Mouse (Mus musculus): ENCODE results near the gene Milr1. TPM values are rescaled to one million over a fixed set of nuclear protein-coding genes. Genes with fewer than 3 reads are reported as not detected.

The Milr1 gene
- polyA plus RNA-seq, 3 experiments from 2014 or later, result 9.0 to 12.2 (median 11.5) TPM

DNA sequence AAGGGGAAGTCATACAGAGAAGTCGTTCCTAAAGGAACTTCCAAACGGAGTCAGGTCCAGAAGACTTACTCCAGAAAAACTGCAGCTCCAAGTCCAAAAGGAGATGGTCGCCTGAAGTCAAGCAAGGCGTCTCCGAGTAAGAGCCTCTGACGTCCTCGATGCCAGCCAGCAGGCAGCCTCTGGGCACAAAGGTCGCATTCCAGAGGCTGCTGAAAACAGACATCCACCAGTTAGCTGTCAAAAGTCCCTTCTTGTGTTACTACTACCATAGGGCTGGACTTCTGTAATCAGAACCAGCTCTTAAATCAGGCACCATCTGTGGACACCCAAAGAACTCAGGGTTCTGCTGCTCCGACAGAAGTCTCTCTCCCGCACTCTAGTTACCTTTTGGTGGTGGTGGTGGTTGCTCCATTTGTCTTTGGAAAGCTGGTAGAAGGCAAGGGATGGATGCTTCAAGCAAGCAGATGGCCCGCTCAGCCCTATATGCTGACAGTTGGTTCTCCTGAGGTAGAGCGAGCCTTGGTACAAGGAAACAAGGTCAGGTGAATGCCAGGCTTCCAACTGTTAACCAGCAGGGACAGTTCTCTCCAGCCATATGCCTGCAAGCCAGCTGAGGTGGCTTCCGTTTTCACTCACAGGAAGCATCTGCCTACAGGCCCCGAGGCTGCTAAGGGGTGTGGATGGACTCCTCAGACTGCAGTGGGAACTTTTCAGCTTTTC is 63.7 kb downstream of the Milr1 start:
- no peak for ATAC-seq

- ATAC-seq, result no peak
These were observed 64.3 kb downstream of the Milr1 start for GRCm38 (mm10) chr11:106815331-106815730.

GRCm38 (mm10) chr11:106815761-106816160 is 64.7 kb downstream of the Milr1 start:
- no peak for ATAC-seq

- no peak for ATAC-seq
These were observed 65.3 kb downstream of the Milr1 start for GRCm38 (mm10) chr11:106816316-106816715.

- no peak for ATAC-seq
These were observed 66.1 kb downstream of the Milr1 start for GRCm38 (mm10) chr11:106817156-106817555.

DNA sequence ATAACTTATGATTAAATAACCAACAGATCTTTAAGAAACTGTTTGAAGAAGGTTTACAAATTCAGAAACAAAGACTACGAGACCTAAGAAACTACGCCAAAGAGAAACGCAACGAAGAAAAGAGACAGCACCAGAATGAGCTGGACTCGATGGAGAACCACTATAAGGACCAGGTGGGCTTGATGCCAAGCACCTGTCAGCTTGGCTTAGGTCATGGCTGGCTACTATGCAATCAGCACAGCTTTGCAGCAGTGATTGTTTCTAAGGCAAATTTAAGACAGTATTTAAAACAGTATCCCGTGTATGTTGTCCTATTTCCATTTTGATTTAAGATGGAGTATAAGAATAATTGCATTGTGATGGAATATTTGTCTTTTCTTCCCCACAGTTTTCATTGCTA is 66.8 kb downstream of the Milr1 start:
- ATAC-seq, result no peak

DNA sequence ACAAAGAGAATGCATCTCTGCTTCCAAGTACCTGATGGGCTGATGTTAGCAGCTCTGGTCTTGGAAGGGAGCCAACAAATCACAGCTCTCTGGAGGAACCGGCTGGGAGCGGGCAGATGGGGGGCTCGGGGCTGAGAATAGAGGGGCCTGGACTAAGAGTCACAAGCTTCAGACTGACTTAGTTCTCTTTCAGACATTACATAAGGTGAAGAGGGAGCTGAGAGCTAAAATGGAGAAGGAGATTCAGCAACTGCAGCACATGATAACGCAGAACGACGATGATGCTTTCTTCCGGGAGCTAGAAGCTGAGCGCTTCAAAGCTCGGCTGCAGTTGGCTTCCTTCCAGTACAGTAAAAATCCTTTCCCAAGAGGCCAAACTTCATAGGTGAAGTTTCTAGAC is 67.3 kb downstream of the Milr1 start:
- ATAC-seq, result no peak

Other genes starting within 250 kb of the Milr1 start
- gene Tex2, start 137.8 kb upstream of the Milr1 start, polyA plus RNA-seq (2017; shearing (Covaris generic)), result 10 to 100 TPM; 19.4 to 24.0 (median 23.4) TPM
- 100 to 1,000 TPM in 2 of 3 experiments, 10 to 100 TPM in 1; 44.4 to 106 (median 100) TPM for gene Pecam1, start 598 bp upstream of the Milr1 start, polyA plus RNA-seq (2017; shearing (Covaris generic))
- gene Polg2, start 28.3 kb downstream of the Milr1 start, polyA plus RNA-seq (2017; shearing (Covaris generic)), result 10 to 100 TPM; 12.5 to 20.8 (median 13.3) TPM
- 100 to 1,000 TPM; 400 to 575 (median 510) TPM for gene Ddx5, start 38.0 kb downstream of the Milr1 start, polyA plus RNA-seq (2017; shearing (Covaris generic))
- gene Cep95, start 38.0 kb downstream of the Milr1 start, polyA plus RNA-seq (2017; shearing (Covaris generic)), result 10 to 100 TPM; 23.6 to 40.6 (median 34.6) TPM
- gene Smurf2, start 169.5 kb downstream of the Milr1 start, polyA plus RNA-seq (2017; shearing (Covaris generic)), result 10 to 100 TPM in 2 of 3 experiments, 1 to 10 TPM in 1; 8.4 to 25.2 (median 21.6) TPM
- 100 to 1,000 TPM; 112 to 274 (median 131) TPM for gene Kpna2, start 248.3 kb downstream of the Milr1 start, polyA plus RNA-seq (2017; shearing (Covaris generic))